Mouse (Mus musculus): ENCODE measurements around the gene Itsn2. TPM values are rescaled to one million over a fixed set of nuclear protein-coding genes. Genes with fewer than 3 reads are reported as not detected.
"Not testable (repeated sequence)": the region's sequence is repeated elsewhere in the genome, so short reads cannot be mapped to it uniquely, and the experiment has no call there.

The Itsn2 gene
- polyA plus RNA-seq, 1 experiment, result 36.3 TPM

DNA sequence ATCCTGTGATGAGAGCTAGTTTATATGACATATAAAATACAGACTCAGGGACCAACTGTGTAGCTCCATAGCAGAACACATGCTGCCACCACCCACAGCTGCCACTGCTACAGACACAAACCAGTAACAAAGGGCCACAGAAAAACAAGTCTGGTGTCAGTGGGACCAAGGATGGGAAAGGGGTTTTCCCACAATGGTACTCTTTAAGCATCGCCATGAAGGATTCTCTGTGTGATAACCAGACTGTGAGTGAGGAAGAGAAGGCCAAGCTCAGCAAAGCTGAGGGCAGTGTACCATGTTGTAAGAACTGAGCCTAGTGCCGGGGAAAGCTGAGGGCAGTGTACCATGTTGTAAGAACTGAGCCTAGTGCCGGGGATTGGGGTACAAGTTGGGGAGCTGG is 98.8 kb downstream of the Itsn2 start:
- Histone ChIP-seq H3K4me1 (ENCODE audit: control insufficient read depth, insufficient read depth, low read length) (no peaks in the 10 kb centered on the region), H3K4me3 (replicated peaks; ENCODE audit: extremely low read depth, low read depth, low read length) (no peak overlapping the region)
- TF ChIP-seq CTCF (IDR thresholded peaks at IDR 0.05; ENCODE audit: insufficient read depth, low read length), result no peak
- TF ChIP-seq POLR2A (IDR thresholded peaks at IDR 0.05; ENCODE audit: borderline replicate concordance, extremely low read depth, low read depth, low read length), result no peak
- DNase-seq, result no peak
- 90% methylated on average over 3 of the region's 3 CpGs for WGBS

DNA sequence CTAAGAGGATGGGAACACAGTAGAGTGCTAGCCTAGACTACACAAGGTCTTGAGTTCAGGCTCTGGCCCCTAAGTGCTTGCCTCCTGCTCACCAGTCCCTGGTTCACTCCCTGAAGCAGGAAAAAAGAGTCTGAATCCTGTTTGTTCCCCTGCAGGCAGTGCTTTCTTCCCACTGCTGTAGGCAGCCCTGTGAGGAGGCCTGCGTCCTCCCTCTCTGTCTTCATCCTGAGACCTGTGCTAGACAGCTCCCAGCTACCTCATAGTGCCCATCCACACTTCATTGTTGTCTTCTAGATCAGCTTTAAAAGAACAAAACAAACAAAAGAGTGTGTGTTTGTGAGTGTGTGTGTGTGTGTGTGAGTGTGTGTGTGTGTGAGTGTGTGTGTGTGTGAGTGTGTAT is 102.1 kb downstream of the Itsn2 start:
- Histone ChIP-seq H3K4me3 (replicated peaks; ENCODE audit: extremely low read depth, low read depth, low read length) (no peak overlapping the region), H3K4me1 (ENCODE audit: control insufficient read depth, insufficient read depth, low read length) (no peaks in the 10 kb centered on the region)
- no peak for DNase-seq
- TF ChIP-seq POLR2A (IDR thresholded peaks at IDR 0.05; ENCODE audit: borderline replicate concordance, extremely low read depth, low read depth, low read length) (no peak), CTCF (IDR thresholded peaks at IDR 0.05; ENCODE audit: insufficient read depth, low read length) (no peak)
- WGBS, result 100% methylated on average over 1 of the region's 1 CpGs

DNA sequence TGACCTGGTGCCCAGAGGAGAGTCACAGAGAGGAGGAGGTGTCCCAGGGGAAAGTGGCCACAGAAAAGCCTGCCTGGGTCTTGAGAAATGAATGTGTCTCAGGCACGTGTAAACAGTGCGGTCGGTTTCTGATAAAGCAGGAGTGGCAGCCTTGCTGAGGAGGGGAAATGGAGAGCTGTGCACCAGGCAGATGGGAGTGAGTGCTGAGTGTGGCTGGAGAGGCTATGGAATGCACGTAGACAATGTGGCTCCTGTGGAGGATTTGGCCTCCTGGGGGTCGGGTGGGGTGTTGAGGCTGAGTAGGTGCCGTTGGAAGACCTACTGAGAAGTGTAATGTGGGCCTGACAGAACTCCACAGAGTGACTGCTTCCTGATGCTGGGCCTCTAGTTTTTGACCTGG is 113.2 kb downstream of the Itsn2 start:
- DNase-seq; H3K4me1 ChIP-seq (ENCODE audit: control insufficient read depth, insufficient read depth, low read length); H3K4me3 ChIP-seq (replicated peaks; ENCODE audit: extremely low read depth, low read depth, low read length): not testable (repeated sequence)
- 56% methylated on average over 6 of the region's 6 CpGs for WGBS

DNA sequence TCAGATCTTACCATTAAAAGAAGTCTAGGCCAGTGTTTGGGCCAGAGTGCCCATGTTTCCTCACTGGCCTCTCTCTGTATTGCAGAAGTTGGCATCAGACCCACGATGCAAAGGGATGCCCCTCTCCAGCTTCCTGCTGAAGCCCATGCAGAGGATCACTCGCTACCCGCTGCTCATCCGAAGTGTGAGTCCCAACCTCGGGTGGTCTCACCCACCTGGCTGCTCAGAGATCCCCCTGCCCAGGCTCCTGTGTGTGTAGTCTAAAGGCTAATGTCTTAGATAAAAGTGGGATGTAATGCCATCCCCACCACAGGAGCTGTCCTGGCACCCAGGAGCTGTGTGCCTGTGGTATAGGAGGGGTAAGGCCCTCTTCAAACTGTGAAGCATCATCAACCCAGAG is 113.7 kb downstream of the Itsn2 start:
- Histone ChIP-seq H3K4me1 (ENCODE audit: control insufficient read depth, insufficient read depth, low read length) (no peaks in the 10 kb centered on the region), H3K4me3 (replicated peaks; ENCODE audit: extremely low read depth, low read depth, low read length) (no peak overlapping the region)
- DNase-seq, result no peak
- TF ChIP-seq POLR2A (IDR thresholded peaks at IDR 0.05; ENCODE audit: borderline replicate concordance, extremely low read depth, low read depth, low read length) (no peak), CTCF (IDR thresholded peaks at IDR 0.05; ENCODE audit: insufficient read depth, low read length) (no peak)
- 82% methylated on average over 5 of the region's 5 CpGs for WGBS

DNA sequence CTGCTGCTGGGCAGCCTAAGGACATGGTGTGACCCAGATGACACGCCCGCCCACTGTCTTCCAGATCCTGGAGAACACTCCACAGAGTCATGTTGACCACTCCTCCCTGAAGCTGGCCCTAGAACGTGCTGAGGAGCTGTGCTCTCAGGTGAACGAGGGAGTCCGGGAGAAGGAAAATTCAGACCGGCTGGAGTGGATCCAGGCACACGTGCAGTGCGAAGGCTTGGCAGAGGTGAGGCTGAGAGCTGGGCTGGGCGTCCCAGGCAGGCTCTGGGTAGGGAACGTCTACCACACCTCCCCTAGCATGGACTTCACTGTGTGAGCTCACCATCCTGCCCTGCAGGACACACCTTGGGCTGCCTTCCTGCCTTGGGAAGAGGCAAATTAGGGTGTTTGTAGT is 114.5 kb downstream of the Itsn2 start:
- Histone ChIP-seq H3K4me1 (ENCODE audit: control insufficient read depth, insufficient read depth, low read length) (no peaks in the 10 kb centered on the region), H3K4me3 (replicated peaks; ENCODE audit: extremely low read depth, low read depth, low read length) (no peak overlapping the region)
- peak; percentile 15 for DNase-seq
- TF ChIP-seq POLR2A (IDR thresholded peaks at IDR 0.05; ENCODE audit: borderline replicate concordance, extremely low read depth, low read depth, low read length) (no peak), CTCF (IDR thresholded peaks at IDR 0.05; ENCODE audit: insufficient read depth, low read length) (no peak)
- WGBS, result 62% methylated on average over 10 of the region's 10 CpGs

DNA sequence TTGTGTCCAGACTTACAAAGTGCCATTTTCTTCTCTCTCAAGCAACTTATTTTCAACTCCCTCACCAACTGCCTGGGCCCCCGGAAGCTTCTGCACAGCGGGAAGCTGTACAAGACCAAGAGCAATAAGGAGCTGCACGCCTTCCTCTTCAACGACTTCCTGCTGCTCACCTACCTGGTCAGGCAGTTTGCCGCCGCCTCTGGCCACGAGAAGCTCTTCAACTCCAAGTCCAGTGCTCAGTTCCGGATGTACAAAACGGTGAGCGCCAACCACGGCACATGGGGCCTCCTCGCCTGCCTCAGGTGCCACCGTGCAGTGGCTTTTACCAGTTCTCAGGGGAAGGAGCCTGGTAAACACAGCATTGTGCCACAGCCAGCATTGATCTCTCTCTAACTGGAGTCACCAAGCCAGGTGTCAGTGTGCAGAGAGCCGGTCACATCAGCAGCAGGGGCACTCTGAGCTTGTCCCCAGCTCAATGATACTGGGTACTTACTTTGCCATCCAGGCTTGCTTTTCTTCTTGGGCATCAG is 115.1 kb downstream of the Itsn2 start:
- TF ChIP-seq CTCF (IDR thresholded peaks at IDR 0.05; ENCODE audit: insufficient read depth, low read length) (no peak), POLR2A (IDR thresholded peaks at IDR 0.05; ENCODE audit: borderline replicate concordance, extremely low read depth, low read depth, low read length) (no peak)
- 64% methylated on average over 14 of the region's 14 CpGs for WGBS
- DNase-seq, result peak; percentile 17
- H3K4me1 ChIP-seq (ENCODE audit: control insufficient read depth, insufficient read depth, low read length), result no peaks in the 10 kb centered on the region
- H3K4me3 ChIP-seq (replicated peaks; ENCODE audit: extremely low read depth, low read depth, low read length), result no peak overlapping the region

DNA sequence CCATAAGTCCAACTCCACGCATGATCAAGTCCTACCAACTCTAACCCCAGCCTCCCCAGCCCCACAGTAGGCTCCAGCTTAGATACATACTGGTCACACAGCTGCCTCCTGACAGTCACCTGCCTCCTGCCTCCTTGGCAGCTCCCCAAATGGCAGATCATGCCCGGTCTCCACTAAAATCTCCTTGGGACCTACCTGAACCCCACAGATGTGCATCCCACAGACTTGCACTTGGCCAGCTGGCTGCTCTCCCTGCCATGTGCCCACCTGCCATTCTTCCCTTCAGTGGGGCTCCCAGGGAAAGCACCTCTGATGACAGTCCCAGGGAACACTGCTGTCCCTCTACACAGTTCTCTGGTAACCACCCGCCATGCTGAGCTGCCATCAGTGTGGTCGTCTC is 115.9 kb downstream of the Itsn2 start:
- TF ChIP-seq POLR2A (IDR thresholded peaks at IDR 0.05; ENCODE audit: borderline replicate concordance, extremely low read depth, low read depth, low read length) (no peak), CTCF (IDR thresholded peaks at IDR 0.05; ENCODE audit: insufficient read depth, low read length) (no peak)
- Histone ChIP-seq H3K4me3 (replicated peaks; ENCODE audit: extremely low read depth, low read depth, low read length) (no peak overlapping the region), H3K4me1 (ENCODE audit: control insufficient read depth, insufficient read depth, low read length) (no peaks in the 10 kb centered on the region)
- 92% methylated on average over 4 of the region's 4 CpGs for WGBS
- DNase-seq, result no peak

DNA sequence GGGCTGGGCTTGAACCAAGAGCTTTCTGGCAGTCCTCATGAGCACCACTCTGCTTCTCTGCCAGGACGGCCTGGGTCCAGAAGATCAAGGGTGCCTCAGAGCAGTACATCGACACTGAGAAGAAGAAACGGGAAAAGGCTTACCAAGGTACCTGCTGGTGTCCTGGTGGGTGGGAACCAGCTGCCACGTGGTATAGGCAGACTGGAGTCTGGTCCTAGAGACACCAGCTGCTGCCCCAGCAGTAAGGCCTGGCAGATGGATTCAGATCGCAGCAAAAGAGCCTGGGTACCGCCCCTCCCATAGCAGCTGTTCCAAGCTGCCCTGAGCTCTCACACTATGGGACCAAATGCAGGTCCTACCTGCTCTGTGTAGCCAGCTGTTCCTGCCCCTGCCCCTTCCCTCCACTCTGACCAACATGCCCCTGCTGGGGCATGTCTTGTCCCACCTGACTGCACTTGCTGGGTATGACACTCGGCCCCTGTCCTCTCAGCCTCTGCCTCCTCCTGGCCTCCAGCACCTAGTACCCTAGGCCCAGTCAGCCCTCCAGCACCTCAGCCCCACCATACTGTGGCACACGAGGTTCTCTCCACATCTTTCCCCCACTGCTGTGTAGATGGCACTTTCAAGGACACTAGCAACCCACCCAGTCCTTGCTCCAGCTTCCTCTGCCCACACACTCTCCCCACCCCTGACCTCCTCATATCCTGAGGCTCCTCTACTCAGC is 116.6 kb downstream of the Itsn2 start:
- 84% methylated on average over 8 of the region's 8 CpGs for WGBS
- no peak for DNase-seq
- no peaks in the 10 kb centered on the region for H3K4me1 ChIP-seq (ENCODE audit: control insufficient read depth, insufficient read depth, low read length)
- TF ChIP-seq POLR2A (IDR thresholded peaks at IDR 0.05; ENCODE audit: borderline replicate concordance, extremely low read depth, low read depth, low read length) (no peak), CTCF (IDR thresholded peaks at IDR 0.05; ENCODE audit: insufficient read depth, low read length) (no peak)
- no peak overlapping the region for H3K4me3 ChIP-seq (replicated peaks; ENCODE audit: extremely low read depth, low read depth, low read length)

DNA sequence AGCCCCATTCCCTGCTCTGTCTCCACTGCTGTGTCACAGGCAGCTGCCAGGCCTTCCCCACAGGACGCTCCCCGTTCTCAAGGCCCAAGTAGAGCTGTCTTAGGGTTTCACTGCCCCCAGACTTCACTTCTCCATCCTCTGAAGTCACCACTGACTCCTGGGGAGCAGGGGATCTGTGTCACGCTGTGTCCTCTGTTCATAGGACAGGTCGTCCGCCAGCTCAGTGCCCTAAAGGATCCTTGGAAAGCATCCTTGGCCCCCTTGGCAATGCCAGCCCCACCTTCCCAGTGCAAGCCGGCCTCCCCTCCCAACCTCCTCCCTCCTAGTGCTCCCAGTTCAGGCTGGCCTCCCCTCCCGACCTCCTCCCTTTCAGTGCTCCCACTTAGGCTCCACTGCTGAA is 117.5 kb downstream of the Itsn2 start:
- TF ChIP-seq POLR2A (IDR thresholded peaks at IDR 0.05; ENCODE audit: borderline replicate concordance, extremely low read depth, low read depth, low read length) (no peak), CTCF (IDR thresholded peaks at IDR 0.05; ENCODE audit: insufficient read depth, low read length) (no peak)
- 93% methylated on average over 7 of the region's 7 CpGs for WGBS
- Histone ChIP-seq H3K4me3 (replicated peaks; ENCODE audit: extremely low read depth, low read depth, low read length) (no peak overlapping the region), H3K4me1 (ENCODE audit: control insufficient read depth, insufficient read depth, low read length) (no peaks in the 10 kb centered on the region)
- DNase-seq, result no peak

DNA sequence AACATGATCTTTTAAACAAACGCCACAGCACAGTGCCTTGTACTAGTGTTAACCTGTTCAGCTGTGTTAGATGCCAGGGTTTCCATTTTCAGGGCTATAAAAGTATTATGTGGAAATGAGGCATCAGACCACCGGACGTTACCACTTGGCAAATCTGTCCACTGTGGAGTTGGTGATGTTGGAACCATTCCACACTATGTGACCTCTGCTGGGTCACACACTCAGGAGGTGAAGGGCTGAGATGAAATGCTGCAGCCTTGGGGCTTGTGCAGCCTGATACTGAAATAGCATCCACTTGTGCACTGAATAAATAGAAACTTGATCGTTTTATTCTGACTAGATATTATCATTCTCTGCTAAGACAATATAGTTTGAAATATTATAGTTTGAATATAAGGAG is 120.9 kb downstream of the Itsn2 start:
- no peak overlapping the region for H3K4me3 ChIP-seq (replicated peaks; ENCODE audit: extremely low read depth, low read depth, low read length)
- H3K4me1 ChIP-seq (ENCODE audit: control insufficient read depth, insufficient read depth, low read length), result no peaks in the 10 kb centered on the region
- no peak for DNase-seq
- TF ChIP-seq POLR2A (IDR thresholded peaks at IDR 0.05; ENCODE audit: borderline replicate concordance, extremely low read depth, low read depth, low read length) (no peak), CTCF (IDR thresholded peaks at IDR 0.05; ENCODE audit: insufficient read depth, low read length) (no peak)
- WGBS, result 56% methylated on average over 4 of the region's 4 CpGs

Data from lung, adult 2 months (tissue).